Mouse (Mus musculus) bone marrow macrophage, adult 2 months (primary cell): ENCODE data around the gene Nipal4. TPM values are rescaled to one million over a fixed set of nuclear protein-coding genes. Genes with fewer than 3 reads are reported as not detected.

ENCODE experiments used
- H3K27ac ChIP-seq: 2 replicates; pipeline ENCODE4 v1.5.1; 2012; ENCODE audit warnings: low read depth, low read length; ENCODE audit not compliant: insufficient read depth
- H3K4me1 ChIP-seq: 2 replicates; pipeline ENCODE4 v1.6.1; 2012; ENCODE audit warnings: low read length; ENCODE audit not compliant: control insufficient read depth, insufficient read depth
- H3K4me3 ChIP-seq: 2 replicates; pipeline ENCODE4 v1.5.1; 2012; ENCODE audit warnings: mild to moderate bottlenecking, low read length, moderate library complexity; ENCODE audit not compliant: insufficient read depth
- CTCF ChIP-seq: IDR thresholded peaks from 2 replicates; pipeline ENCODE4 v1.5.1; 2012; ENCODE audit warnings: low read depth, mild to moderate bottlenecking, low read length, moderate library complexity
- POLR2A ChIP-seq: IDR thresholded peaks from 2 replicates; pipeline ENCODE4 v1.6.1; 2012; ENCODE audit warnings: mild to moderate bottlenecking, low read depth, low read length, borderline replicate concordance
- polyA plus RNA-seq: library from polyadenylated mRNA; stranded (reverse); fragments of >200 nt; gene quantifications from 2 replicates; pipeline ENCODE4 v1.2.4, GENCODE M21; 2012; ENCODE audit not compliant: missing spikeins, insufficient read depth, insufficient read length

The Nipal4 gene
- polyA plus RNA-seq, 1 experiment = not detected

GRCm38 (mm10) chr11:46127621-46128547, 38.4 kb downstream of the Nipal4 start:
- TF ChIP-seq POLR2A (no peak), CTCF (no peak)
- peaks cover 19% of the 10 kb centered on the region for H3K4me1 ChIP-seq
- H3K4me3 ChIP-seq = no peak overlapping the region
- H3K27ac ChIP-seq = peak overlapping the region; percentile 66

- Histone ChIP-seq H3K4me3 (no peak overlapping the region), H3K27ac (peak overlapping the region; percentile 57), H3K4me1 (peaks cover 20% of the 10 kb centered on the region)
- TF ChIP-seq CTCF (no peak), POLR2A (no peak)
Measured at GRCm38 (mm10) chr11:46126827-46127410, 39.4 kb downstream of the Nipal4 start.

- Histone ChIP-seq H3K4me3 (no peak overlapping the region), H3K27ac (no peak overlapping the region), H3K4me1 (peaks cover 20% of the 10 kb centered on the region)
- TF ChIP-seq CTCF (no peak), POLR2A (no peak)
Measured at GRCm38 (mm10) chr11:46126317-46126716, 40.0 kb downstream of the Nipal4 start.

- peaks cover 23% of the 10 kb centered on the region for H3K4me1 ChIP-seq
- no peak overlapping the region for H3K4me3 ChIP-seq
- H3K27ac ChIP-seq = no peak overlapping the region
- no peak for TF ChIP-seq POLR2A
- TF ChIP-seq CTCF = no peak
Measured at GRCm38 (mm10) chr11:46125835-46126229, 40.5 kb downstream of the Nipal4 start.

GRCm38 (mm10) chr11:46125093-46125834, 41.0 kb downstream of the Nipal4 start:
- TF ChIP-seq CTCF (no peak), POLR2A (no peak)
- Histone ChIP-seq H3K27ac (no peak overlapping the region), H3K4me3 (no peak overlapping the region), H3K4me1 (peaks cover 28% of the 10 kb centered on the region)

- TF ChIP-seq POLR2A = no peak
- no peak for TF ChIP-seq CTCF
- H3K27ac ChIP-seq = no peak overlapping the region; the same call in 1 of the 2 replicates
Measured at GRCm38 (mm10) chr11:46123328-46123866, 42.9 kb downstream of the Nipal4 start.

GRCm38 (mm10) chr11:46122875-46123274, 43.4 kb downstream of the Nipal4 start:
- H3K27ac ChIP-seq = no peak overlapping the region
- TF ChIP-seq POLR2A (no peak), CTCF (no peak)
- no peak overlapping the region for H3K4me3 ChIP-seq
- peaks cover 29% of the 10 kb centered on the region for H3K4me1 ChIP-seq

More at GRCm38 (mm10) chr11:46123328-46123866, 42.9 kb downstream of the Nipal4 start:
- H3K4me1 ChIP-seq = peaks cover 33% of the 10 kb centered on the region
- H3K4me3 ChIP-seq = no peak overlapping the region

- Histone ChIP-seq H3K27ac (no peak overlapping the region), H3K4me3 (no peak overlapping the region), H3K4me1 (peaks cover 21% of the 10 kb centered on the region)
- TF ChIP-seq POLR2A (no peak), CTCF (no peak)
Measured at GRCm38 (mm10) chr11:46121666-46122065, 44.6 kb downstream of the Nipal4 start.

GRCm38 (mm10) chr11:46120084-46120483, 46.2 kb downstream of the Nipal4 start:
- H3K27ac ChIP-seq = peak overlapping the region; percentile 78
- H3K4me3 ChIP-seq = no peak overlapping the region
- no peak for TF ChIP-seq CTCF
- no peak for TF ChIP-seq POLR2A
- peaks cover 29% of the 10 kb centered on the region for H3K4me1 ChIP-seq
